Mouse (Mus musculus) urinary bladder, postnatal 4 days (tissue): ENCODE results near the gene Fbln7.

Source experiments
- DNase-seq, 2 experiments: peaks; one replicate each; pipeline ENCODE4 v3.0.0; 2021 to 2022; ENCODE audit warnings: low spot score in 2 of 2

The Fbln7 gene

DNA sequence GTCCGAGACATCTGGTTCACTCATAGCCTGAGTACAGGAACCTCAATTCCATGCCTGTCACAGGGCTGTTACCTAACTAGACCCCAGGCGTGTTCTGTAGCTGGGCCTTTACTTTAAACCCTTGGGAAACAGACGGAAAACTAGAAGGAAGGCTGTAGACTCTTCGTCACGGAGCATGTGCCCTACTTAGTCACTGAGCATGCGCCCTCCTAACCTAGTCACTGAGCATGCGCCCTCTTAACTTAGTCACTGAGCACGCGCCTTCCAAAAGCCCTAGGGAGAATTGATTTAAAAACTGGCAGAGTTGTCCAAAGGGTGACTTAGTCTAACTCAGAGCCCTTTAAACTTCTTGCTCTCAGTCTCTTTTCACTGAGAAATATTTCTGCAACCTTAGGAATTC is at the start of gene Fbln7:
Fbln7 (plus strand) TSS at position 346 of the 400 bp plus-strand sequence.
- DNase-seq = no peak

GRCm38 (mm10) chr2:128816311-128816710 is 46.5 kb upstream of the Fbln7 start:
- no peak for DNase-seq

GRCm38 (mm10) chr2:128816916-128817315 is 45.9 kb upstream of the Fbln7 start:
- DNase-seq = no peak

GRCm38 (mm10) chr2:128817387-128817785 is 45.4 kb upstream of the Fbln7 start:
- DNase-seq = no peak

- DNase-seq = peak; percentile 96 to 97
Measured at GRCm38 (mm10) chr2:128817786-128818681, 44.7 kb upstream of the Fbln7 start, which contains the start of gene Tmem87b. Gene Tmem87b, plus strand, starts transcription at chr2:128818118.

GRCm38 (mm10) chr2:128818956-128819643 is 43.7 kb upstream of the Fbln7 start:
- no peak for DNase-seq

DNA sequence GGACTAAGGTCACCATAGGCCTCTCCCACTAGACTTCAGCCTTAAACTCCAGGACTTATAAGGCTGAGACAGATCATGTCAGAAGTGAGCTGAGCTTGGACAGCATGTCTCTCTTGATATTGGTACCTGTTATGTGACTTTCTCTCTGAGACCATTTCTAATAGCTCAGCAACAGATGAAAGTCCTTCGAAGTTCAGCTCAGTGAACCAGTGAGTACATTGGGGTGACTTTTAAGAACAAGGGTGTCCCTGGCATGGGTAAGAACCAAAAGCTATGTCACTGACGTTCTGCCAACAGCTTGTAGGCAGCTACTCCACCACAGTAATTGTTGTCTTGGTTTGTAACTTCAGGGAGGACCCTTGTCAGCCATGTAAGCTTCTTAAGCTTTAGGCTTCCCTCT is 42.1 kb upstream of the Fbln7 start:
- no peak for DNase-seq

DNA sequence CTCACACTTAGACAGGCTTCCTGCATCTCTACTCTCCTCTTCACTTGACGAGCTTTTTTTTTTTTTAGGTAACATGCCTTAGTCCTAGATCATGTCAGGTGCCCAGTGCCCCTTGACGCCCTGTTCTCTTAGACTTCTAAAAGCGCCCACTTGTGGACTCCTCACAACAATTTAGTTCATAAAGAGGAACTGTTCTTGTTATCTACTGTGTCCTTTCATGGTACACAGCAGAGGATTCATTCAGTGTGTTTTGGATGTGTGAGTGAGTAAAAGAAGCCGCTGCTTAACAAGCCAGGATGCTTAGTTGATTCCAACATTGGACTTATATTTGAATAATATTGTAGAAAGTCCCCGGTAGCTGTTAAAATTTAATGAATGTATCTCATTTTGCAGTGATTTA is 38.9 kb upstream of the Fbln7 start:
- DNase-seq = no peak

DNA sequence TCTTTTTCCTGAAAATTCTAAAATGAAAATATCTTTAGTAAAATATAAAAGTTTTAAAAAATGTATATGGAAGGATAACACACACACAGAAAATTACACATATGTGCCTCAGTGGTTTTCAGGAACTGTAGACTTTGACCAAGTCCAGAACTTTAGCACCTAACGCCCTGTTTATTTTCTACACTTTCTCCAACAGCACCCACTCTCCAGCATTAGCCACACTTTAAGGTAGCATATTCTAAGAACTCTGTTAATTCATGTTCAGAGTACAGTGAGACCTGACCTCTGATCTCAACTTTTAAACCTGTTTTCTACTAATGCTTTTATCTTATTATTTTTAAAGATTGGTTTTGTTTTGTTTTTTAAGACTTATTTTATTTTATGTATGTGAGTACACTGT is 35.0 kb upstream of the Fbln7 start:
- DNase-seq = no peak

GRCm38 (mm10) chr2:128832611-128833010 is 30.2 kb upstream of the Fbln7 start:
- no peak for DNase-seq

DNA sequence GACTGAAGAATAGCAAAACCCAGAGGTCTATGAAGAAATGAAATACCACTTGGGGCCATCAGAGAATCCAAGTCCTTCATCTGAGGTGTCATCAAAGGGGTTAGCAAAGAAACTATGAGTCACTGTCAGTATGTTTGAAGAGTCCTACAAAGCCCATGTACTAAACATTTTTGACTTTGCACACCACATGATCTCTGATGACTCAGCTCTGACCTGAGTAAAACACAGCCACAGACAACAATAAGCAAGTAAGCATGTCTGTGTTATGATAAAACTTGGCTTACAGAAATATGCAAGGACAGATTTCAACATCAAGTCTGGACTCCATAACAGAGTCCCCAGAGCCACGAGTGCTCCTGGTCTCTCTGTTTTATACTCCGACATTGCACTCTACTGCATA is 29.7 kb upstream of the Fbln7 start:
- no peak for DNase-seq

DNA sequence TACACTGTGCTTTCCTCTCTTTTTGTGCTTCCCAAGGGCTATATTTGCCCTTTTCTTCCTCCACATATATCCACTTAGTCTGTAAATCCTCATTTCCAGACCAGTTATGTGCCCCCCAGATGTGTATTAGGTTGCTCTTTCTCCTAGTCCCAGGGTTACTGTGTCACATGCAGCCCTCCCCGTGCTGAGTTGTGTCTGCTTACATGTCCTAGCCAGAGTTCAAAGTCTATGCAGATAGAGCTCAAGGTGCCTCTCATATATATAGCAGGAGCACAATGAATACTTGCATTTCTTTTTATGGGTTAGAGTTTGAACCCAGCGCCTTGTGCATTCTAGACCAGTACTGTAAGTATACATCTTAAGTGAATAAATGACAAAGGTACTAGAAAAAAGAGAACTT is 29.3 kb upstream of the Fbln7 start:
- no peak for DNase-seq

GRCm38 (mm10) chr2:128837531-128837930 is 25.2 kb upstream of the Fbln7 start:
- DNase-seq = no peak

- no peak for DNase-seq
Measured at GRCm38 (mm10) chr2:128838611-128839010, 24.2 kb upstream of the Fbln7 start.

- DNase-seq = no peak
Measured at GRCm38 (mm10) chr2:128839501-128839900, 23.3 kb upstream of the Fbln7 start.

DNA sequence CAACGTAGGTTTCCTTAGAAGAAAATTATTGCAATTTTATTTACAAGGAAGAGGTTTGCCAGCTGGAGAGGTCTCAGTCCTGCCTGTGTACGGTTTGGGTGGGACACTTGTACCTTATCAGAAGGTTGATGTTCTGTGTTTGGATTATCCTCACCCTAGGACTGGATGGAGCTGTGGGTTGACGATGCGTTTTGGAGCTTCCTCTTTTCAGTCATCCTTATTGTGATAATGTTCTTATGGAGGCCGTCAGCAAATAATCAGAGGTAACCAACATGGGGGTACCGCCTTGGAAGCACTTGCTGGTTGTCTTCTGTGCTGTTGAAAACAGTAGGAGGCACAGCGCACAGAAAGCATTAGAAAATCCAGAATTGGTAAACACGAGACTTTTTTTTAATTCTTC is 20.3 kb upstream of the Fbln7 start:
- DNase-seq = no peak

- no peak for DNase-seq
Measured at GRCm38 (mm10) chr2:128850036-128850435, 12.7 kb upstream of the Fbln7 start.

DNA sequence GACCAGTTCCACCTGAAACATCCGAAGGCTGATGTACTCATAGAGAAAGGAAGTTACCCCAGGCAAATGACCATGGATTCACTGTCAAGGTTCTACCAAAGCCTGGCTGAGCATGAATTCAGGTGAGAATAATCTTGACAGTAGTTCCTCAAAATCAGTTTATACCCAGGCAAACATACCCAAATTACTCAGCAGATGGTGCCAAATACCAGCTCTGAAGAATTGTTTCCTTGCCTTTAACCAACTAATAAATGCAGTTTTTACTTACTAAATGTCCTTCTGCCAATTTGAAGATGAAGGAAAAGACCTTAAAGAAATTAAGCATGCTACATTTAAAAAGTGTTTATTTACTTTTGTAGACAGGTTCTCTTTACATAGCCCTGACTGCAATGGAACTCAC is 6.1 kb upstream of the Fbln7 start:
- no peak for DNase-seq

GRCm38 (mm10) chr2:128858962-128859361 is 3.8 kb upstream of the Fbln7 start:
- no peak for DNase-seq

- DNase-seq = no peak
Measured at GRCm38 (mm10) chr2:128859861-128860260, 2.9 kb upstream of the Fbln7 start.

GRCm38 (mm10) chr2:128863777-128864331 is 1.1 kb downstream of the Fbln7 start:
- peak; percentile 51 to 67 for DNase-seq

GRCm38 (mm10) chr2:128865061-128865460 is 2.3 kb downstream of the Fbln7 start:
- no peak for DNase-seq

DNA sequence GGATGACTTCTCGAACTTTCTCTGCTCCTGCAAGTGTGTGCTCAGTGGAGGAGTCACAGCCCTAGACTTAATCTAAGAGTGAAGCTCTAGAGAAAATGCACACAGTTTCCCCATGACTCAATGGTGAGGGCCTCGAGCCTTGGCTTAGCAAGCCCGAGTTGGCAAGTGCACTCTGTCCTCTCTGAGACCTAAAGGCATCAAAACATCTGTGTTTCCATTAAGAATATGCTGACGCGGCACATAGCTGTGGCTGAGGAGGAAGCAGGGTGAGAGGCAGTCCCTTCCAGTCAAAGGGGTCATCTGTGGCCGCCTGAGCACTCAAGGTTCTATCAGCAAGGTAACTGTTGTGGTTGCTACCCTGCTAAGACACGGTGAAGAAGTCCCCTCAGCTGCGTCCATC is 8.9 kb downstream of the Fbln7 start:
- DNase-seq = no peak
